Mouse (Mus musculus): ENCODE measurements around the gene Cptp.

DNA sequence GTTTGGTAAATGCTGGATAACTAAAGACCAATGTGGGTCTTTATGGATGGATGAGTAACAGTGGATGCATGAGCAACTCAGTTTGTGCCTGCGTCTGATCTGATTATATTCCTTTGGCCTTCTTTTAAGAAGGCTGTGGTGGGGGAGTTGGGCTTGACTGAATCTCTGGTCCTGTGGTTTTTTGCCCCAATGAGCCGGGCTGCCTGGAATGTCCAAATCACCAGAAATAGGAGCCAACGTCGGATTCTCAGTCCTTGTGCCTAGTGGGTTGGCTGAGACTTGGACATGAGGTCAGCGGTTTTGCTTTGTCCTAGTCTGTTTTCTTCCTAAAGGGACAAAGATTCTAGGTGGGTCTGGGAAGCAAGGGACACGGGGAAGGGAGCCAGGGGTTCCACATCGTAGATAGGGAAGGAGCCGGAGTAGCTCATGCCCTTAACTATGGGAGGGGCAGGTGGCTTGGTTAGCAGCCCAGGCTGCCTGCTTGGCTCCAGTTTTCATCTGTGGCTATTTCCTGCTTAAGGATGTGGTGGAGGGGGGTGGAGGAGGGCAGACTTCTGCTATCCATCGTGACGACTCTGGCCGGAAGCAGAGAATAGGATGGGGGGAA lies 31.7 kb downstream of the Cptp start:
- no peak for TF ChIP-seq CTCF (IDR thresholded peaks at IDR 0.05; ENCODE audit: borderline replicate concordance, insufficient read depth, low read length)
- no peak; the same call in 1 of the 2 replicates for TF ChIP-seq POLR2A (IDR thresholded peaks at IDR 0.05; ENCODE audit: low read depth, low read length)

Data from embryonic fibroblast, embryonic 13.5 days (primary cell).